Mouse (Mus musculus) kidney, embryonic 14.5 days (tissue): ENCODE measurements around the gene Fbh1. TPM values are rescaled to one million over a fixed set of nuclear protein-coding genes. Genes with fewer than 3 reads are reported as not detected.

Experiments
- ATAC-seq: fragments of 200-750 bp; cut with Nextera tagmentation; 2 replicates; pipeline ENCODE4 v1.8.0; 2017; ENCODE audit warnings: moderate number of reproducible peaks, mild to moderate bottlenecking, moderate TSS enrichment, moderate library complexity; ENCODE audit not compliant: low FRiP score, low TSS enrichment
- H3K27ac ChIP-seq: fragments of 300-500 bp; sonication (generic); 2 replicates; pipeline ENCODE4 v1.5.1; 2014; ENCODE audit warnings: low read depth, mild to moderate bottlenecking, low read length, moderate library complexity, mixed read lengths
- H3K27me3 ChIP-seq: fragments of 300-500 bp; sonication (generic); 2 replicates; pipeline ENCODE4 v1.6.1; 2014; ENCODE audit warnings: mild to moderate bottlenecking, low read length; ENCODE audit not compliant: control insufficient read depth, insufficient read depth
- H3K36me3 ChIP-seq: fragments of 300-500 bp; sonication (generic); 2 replicates; pipeline ENCODE4 v1.6.1; 2014; ENCODE audit warnings: low read length, mixed read lengths; ENCODE audit not compliant: control insufficient read depth, insufficient read depth
- H3K4me1 ChIP-seq: fragments of 300-500 bp; sonication (generic); 2 replicates; pipeline ENCODE4 v1.6.1; 2014; ENCODE audit warnings: low read length, mixed read lengths; ENCODE audit not compliant: control insufficient read depth, insufficient read depth
- H3K4me2 ChIP-seq: fragments of 300-500 bp; sonication (generic); replicated peaks from 2 replicates; pipeline ENCODE4 v1.6.1; 2014; ENCODE audit warnings: low read depth, mild to moderate bottlenecking, low read length
- H3K4me3 ChIP-seq: fragments of 300-500 bp; sonication (generic); 2 replicates; pipeline ENCODE4 v1.5.1; 2014; ENCODE audit warnings: mild to moderate bottlenecking, low read length
- H3K9ac ChIP-seq: fragments of 300-500 bp; sonication (generic); 2 replicates; pipeline ENCODE4 v1.6.1; 2014; ENCODE audit warnings: low read depth, mild to moderate bottlenecking, low read length, moderate library complexity
- H3K9me3 ChIP-seq: fragments of 300-500 bp; sonication (generic); 2 replicates; pipeline ENCODE4 v1.6.1; 2016; ENCODE audit warnings: low read length; ENCODE audit not compliant: control insufficient read depth
- WGBS: fragments of 180-500 bp; shearing (Covaris S2); extraction: QIAGEN DNeasy Blood & Tissue Kit; methylation state at CpG from one replicate; pipeline ENCODE4 v1.1.7; 2014; 5-methylcytosine and 5-hydroxymethylcytosine counted together
- polyA plus RNA-seq: library from polyadenylated mRNA; unstranded; fragments of >200 nt; fragmentation: Nextera tagmentation; extraction: Ambion mirVana; gene quantifications from 2 replicates; pipeline ENCODE4 v1.2.1, GENCODE M21; 2014

The Fbh1 gene
- polyA plus RNA-seq, 1 experiment from 2014 or later, result 126 TPM

DNA sequence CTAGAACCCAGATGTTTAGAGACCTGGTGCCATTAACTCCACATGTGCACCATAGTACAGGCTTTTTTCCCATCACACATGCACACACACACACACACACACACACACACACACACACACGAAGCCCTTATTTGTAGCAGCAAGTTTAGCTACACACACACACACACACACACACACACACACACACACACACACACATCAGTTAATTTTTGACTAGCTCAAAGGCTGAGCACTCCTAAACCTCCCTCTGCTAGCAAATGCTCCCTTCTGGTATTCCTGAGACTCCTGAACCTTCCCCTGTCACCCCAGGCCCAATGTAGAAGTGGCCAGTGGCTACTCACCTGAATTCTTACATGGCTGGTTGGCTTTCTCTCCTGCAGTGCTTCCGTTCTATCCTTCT lies 83.3 kb downstream of the Fbh1 start:
- H3K27me3 ChIP-seq, result no peaks in the 10 kb centered on the region
- no peaks in the 10 kb centered on the region for H3K9me3 ChIP-seq
- WGBS, result 79% methylated on average over 2 of the region's 2 CpGs
- no peaks in the 10 kb centered on the region for H3K4me1 ChIP-seq
- no peak overlapping the region for H3K4me2 ChIP-seq
- no peak for ATAC-seq
- no peak overlapping the region for H3K27ac ChIP-seq
- H3K4me3 ChIP-seq, result no peak overlapping the region
- H3K9ac ChIP-seq, result no peak overlapping the region
- no peaks in the 10 kb centered on the region for H3K36me3 ChIP-seq

DNA sequence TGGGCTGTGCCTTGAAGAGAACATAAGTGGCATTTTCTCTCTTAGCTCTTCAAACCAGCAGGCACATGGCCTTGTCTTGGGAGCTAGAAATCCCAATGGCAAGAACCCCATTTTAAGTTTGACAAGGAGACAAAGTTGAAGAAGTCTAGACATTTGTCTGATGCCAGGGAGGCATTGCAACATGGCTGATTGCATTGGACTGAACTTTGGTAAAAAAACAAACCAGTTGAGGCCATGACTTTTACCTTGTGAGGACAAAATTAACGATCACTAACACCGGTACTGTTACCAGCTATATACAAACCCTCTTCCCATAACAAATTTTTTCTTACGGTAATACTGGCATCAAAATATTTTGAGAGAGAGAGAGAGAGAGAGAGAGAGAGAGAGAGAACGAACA lies 84.0 kb downstream of the Fbh1 start:
- no peak for ATAC-seq
- no peak overlapping the region for H3K9ac ChIP-seq
- no peak overlapping the region for H3K4me3 ChIP-seq
- no peaks in the 10 kb centered on the region for H3K9me3 ChIP-seq
- H3K4me1 ChIP-seq, result no peaks in the 10 kb centered on the region
- WGBS, result 89% methylated on average over 4 of the region's 4 CpGs
- H3K36me3 ChIP-seq, result no peaks in the 10 kb centered on the region
- no peak overlapping the region for H3K27ac ChIP-seq
- no peaks in the 10 kb centered on the region for H3K27me3 ChIP-seq
- no peak overlapping the region for H3K4me2 ChIP-seq

Other genes with a start within 250 kb of the Fbh1 start
- gene Pfkfb3, start 223.5 kb downstream of the Fbh1 start, polyA plus RNA-seq, result 10.5 and 11.2 TPM in 2 replicates
- gene Rbm17, start 173.4 kb downstream of the Fbh1 start, polyA plus RNA-seq, result 154 and 165 TPM in 2 replicates
- gene Gm17490, start 151.3 kb downstream of the Fbh1 start, polyA plus RNA-seq, result not detected in 2 replicates
- gene Il2ra, start 134.8 kb downstream of the Fbh1 start, polyA plus RNA-seq, result not detected in 2 replicates
- 0.99 and 1.5 TPM in 2 replicates for gene Il15ra, start 72.3 kb downstream of the Fbh1 start, polyA plus RNA-seq
- gene Ankrd16, start 294 bp upstream of the Fbh1 start, polyA plus RNA-seq, result 32.9 and 34.2 TPM in 2 replicates